Comparison of ENCODE assay signal across 9 mouse cellular contexts in genomic region chr13:100939677-100940076, GRCm38 (mm10).
DNase-seq lines count a peak whose midpoint lies in the region; ATAC-seq and TF ChIP-seq lines count a peak whose summit lies in the region.
"Had no signal": no experiment of that assay in that cellular context is flagged by ENCODE, and none has a peak within 500 bp of the region (broad histone marks: within the 10 kb centered on the region; RNA-seq: fewer than 3 reads in every experiment).

No protein-coding gene starts in this region.

- no peak overlapping the region for H3K27ac ChIP-seq in heart, adult 2 months
- no peak overlapping the region for H3K27ac ChIP-seq in heart, embryonic 10.5 days
- 0 out of 2 replicates have a peak overlapping the region, but pooled peaks have one; percentile 28 for H3K27ac ChIP-seq in layer of hippocampus, adult 2 months
- H3K27ac ChIP-seq: limb, embryonic 12.5 days had no signal

- TF ChIP-seq CTCF in heart, adult 2 months (IDR thresholded peaks at IDR 0.05): peak; percentile 88
- TF ChIP-seq CTCF in layer of hippocampus, adult 2 months (conservative IDR thresholded peaks at IDR 0.05): peak; percentile 95

- H3K36me3 ChIP-seq in heart, adult 2 months (ENCODE audit: control insufficient read depth, insufficient read depth, low read length): no peaks in the 10 kb centered on the region
- no peaks in the 10 kb centered on the region for H3K36me3 ChIP-seq in heart, embryonic 10.5 days
- H3K36me3 ChIP-seq: limb, embryonic 12.5 days had no signal

- no peaks in the 10 kb centered on the region for H3K27me3 ChIP-seq in heart, adult 2 months (ENCODE audit: control insufficient read depth, insufficient read depth, low read length)
- no peaks in the 10 kb centered on the region for H3K27me3 ChIP-seq in heart, embryonic 10.5 days (ENCODE audit: insufficient read depth, poor library complexity, severe bottlenecking)

- intact Hi-C loops in heart, adult 2 months (cut with DNase I): loop anchor here (5.0 kb wide), 1 partner anchor 758 kb away; no protein-coding TSS in a partner anchor
- intact Hi-C loops in gastrocnemius, postnatal 14 days (cut with DNase I; ENCODE audit: low total_unique reads): no loop called here

- DNase-seq in heart, adult 2 months: no peak
- DNase-seq in heart, embryonic 10.5 days (ENCODE audit: low spot score): no peak
- DNase-seq in MN1 (ENCODE audit: low spot score): peak; percentile 51
- DNase-seq in cerebellum, postnatal 14 days: peak; percentile 77 to 80
- DNase-seq in gastrocnemius, postnatal 14 days: peak; percentile 14
- peak; percentile 72 to 78 for DNase-seq in layer of hippocampus, adult 2 months (ENCODE audit: low spot score in 2 of 2)
- DNase-seq in thymus, postnatal 25 days: peak; percentile 27

- 50% methylated on average over 4 of the region's 4 CpGs for WGBS in heart, adult 2 months
- WGBS in heart, embryonic 10.5 days: 37% methylated on average over 4 of the region's 4 CpGs

- no peak overlapping the region for H3K4me3 ChIP-seq in heart, adult 2 months
- no peak overlapping the region for H3K4me3 ChIP-seq in heart, embryonic 10.5 days
- no peak overlapping the region for H3K4me3 ChIP-seq in layer of hippocampus, adult 2 months
- H3K4me3 ChIP-seq: limb, embryonic 12.5 days had no signal

- H3K79me2 ChIP-seq in heart, adult 2 months (replicated peaks; ENCODE audit: control insufficient read depth, insufficient read depth, low read length): no peaks in the 10 kb centered on the region

- no peaks in the 10 kb centered on the region; the same call in 1 of the 2 replicates for H3K4me1 ChIP-seq in heart, adult 2 months (ENCODE audit: control insufficient read depth, insufficient read depth, low read length)
- no peaks in the 10 kb centered on the region for H3K4me1 ChIP-seq in heart, embryonic 10.5 days

- H3K9me3 ChIP-seq in heart, embryonic 10.5 days: no peaks in the 10 kb centered on the region
- H3K9me3 ChIP-seq: limb, embryonic 12.5 days had no signal

- H3K9ac ChIP-seq in heart, adult 2 months (ENCODE audit: low read depth, low read length): no peak overlapping the region
- H3K9ac ChIP-seq: limb, embryonic 12.5 days had no signal

- TF ChIP-seq POLR2A in heart, adult 2 months (IDR thresholded peaks at IDR 0.05; ENCODE audit: insufficient read depth, low read depth, low read length): no peak

- ATAC-seq in megakaryocyte, adult 5-6 weeks (ENCODE audit: poor library complexity, severe bottlenecking): 0 out of 2 replicates have a peak, but pooled peaks have one; percentile 35

- no peak for TF ChIP-seq EP300 in heart, adult 2 months (IDR thresholded peaks at IDR 0.05; ENCODE audit: insufficient read depth, low read depth, low read length)

Comparison
In these comparisons a context has a peak if more than half of its experiments do, and no peak if none do; other contexts are left out.
1. DNase-seq: peak in MN1 (single experiment), cerebellum, postnatal 14 days (2 of 2), gastrocnemius, postnatal 14 days (single experiment), layer of hippocampus, adult 2 months (2 of 2) and thymus, postnatal 25 days (single experiment); none in heart, adult 2 months (0 of 2) and heart, embryonic 10.5 days (single experiment).